Mouse (Mus musculus) stomach, embryonic 14.5 days (tissue): Measurements from ENCODE around the gene Gm15056. TPM values are rescaled to one million over a fixed set of nuclear protein-coding genes. Genes with fewer than 3 reads are reported as not detected.

ENCODE experiments used
- ATAC-seq: fragments of 200-750 bp; cut with Nextera tagmentation; 2 replicates; pipeline ENCODE4 v1.8.0; 2017; ENCODE audit warnings: low read depth, moderate TSS enrichment; ENCODE audit not compliant: insufficient number of reproducible peaks, insufficient read depth, low FRiP score
- H3K27ac ChIP-seq: fragments of 300-500 bp; sonication (generic); 2 replicates; pipeline ENCODE4 v1.5.1; 2014; ENCODE audit warnings: mild to moderate bottlenecking, low read length, moderate library complexity, mixed read lengths
- H3K27me3 ChIP-seq: fragments of 300-500 bp; sonication (generic); 2 replicates; pipeline ENCODE4 v1.6.1; 2014; ENCODE audit warnings: low read length, control low read depth, mixed read lengths; ENCODE audit not compliant: control insufficient read depth, insufficient read depth
- H3K36me3 ChIP-seq: fragments of 300-500 bp; sonication (generic); 2 replicates; pipeline ENCODE4 v1.6.1; 2014; ENCODE audit warnings: mild to moderate bottlenecking, control low read depth, low read length, moderate library complexity, mixed read lengths; ENCODE audit not compliant: control insufficient read depth, insufficient read depth
- H3K4me1 ChIP-seq: fragments of 300-500 bp; sonication (generic); 2 replicates; pipeline ENCODE4 v1.6.1; 2014; ENCODE audit warnings: low read length, control low read depth, mixed read lengths; ENCODE audit not compliant: control insufficient read depth, insufficient read depth
- H3K4me2 ChIP-seq: fragments of 300-500 bp; sonication (generic); replicated peaks from 2 replicates; pipeline ENCODE4 v1.6.1; 2014; ENCODE audit warnings: low read depth, low read length, control low read depth
- H3K4me3 ChIP-seq: fragments of 300-500 bp; sonication (generic); 2 replicates; pipeline ENCODE4 v1.5.1; 2014; ENCODE audit warnings: low read depth, low read length, control low read depth
- H3K9ac ChIP-seq: fragments of 300-500 bp; sonication (generic); replicated peaks from 2 replicates; pipeline ENCODE4 v1.6.1; 2014; ENCODE audit warnings: low read depth, mild to moderate bottlenecking, control low read depth, low read length, moderate library complexity, mixed read lengths
- H3K9me3 ChIP-seq: fragments of 300-500 bp; sonication (generic); 2 replicates; pipeline ENCODE4 v1.6.1; 2016; ENCODE audit warnings: low read depth, low read length, control low read depth; ENCODE audit not compliant: control insufficient read depth
- WGBS: fragments of 180-500 bp; shearing (Covaris S2); extraction: QIAGEN DNeasy Blood & Tissue Kit; methylation state at CpG from one replicate; pipeline ENCODE4 v1.1.7; 2014; 5-methylcytosine and 5-hydroxymethylcytosine counted together
- polyA plus RNA-seq: library from polyadenylated mRNA; unstranded; fragments of >200 nt; fragmentation: Nextera tagmentation; extraction: Ambion mirVana; gene quantifications from 2 replicates; pipeline ENCODE4 v1.2.1, GENCODE M21; 2014

Gene Gm15056
- polyA plus RNA-seq: not detected in 2 replicates

DNA sequence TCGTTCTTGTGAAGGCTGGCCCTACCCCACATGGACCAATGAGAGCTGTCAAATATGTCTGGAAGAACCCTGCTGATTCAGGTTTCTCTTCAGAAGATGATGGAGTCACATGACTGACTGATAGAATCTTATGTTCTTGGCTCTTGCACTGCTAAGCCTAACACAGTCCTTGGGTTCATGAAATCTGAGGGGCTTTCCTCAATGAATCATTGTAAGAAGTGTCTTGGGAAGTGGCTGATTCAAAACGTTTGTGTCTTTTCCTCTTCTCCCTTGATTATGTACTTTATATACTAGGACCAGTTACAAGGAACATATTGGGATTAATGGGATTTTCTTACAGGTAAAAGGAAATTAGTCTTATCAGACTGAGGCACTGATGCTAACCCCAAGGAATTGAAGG, at the start of gene Gm15056:
TSS of gene Gm15056 (minus strand) at position 101 of the 400 bp plus-strand sequence.
- Histone ChIP-seq H3K4me1 (no peaks in the 10 kb centered on the region), H3K9me3 (no peaks in the 10 kb centered on the region), H3K4me3 (no peak within 1 kb of the TSS), H3K9ac (no peak within 1 kb of the TSS), H3K27ac (no peak within 1 kb of the TSS), H3K4me2 (no peak within 1 kb of the TSS), H3K27me3 (no peaks in the 10 kb centered on the region), H3K36me3 (no peaks in the 10 kb centered on the region)
- ATAC-seq: no peak
- 49% methylated on average over 2 of the region's 2 CpGs for WGBS

DNA sequence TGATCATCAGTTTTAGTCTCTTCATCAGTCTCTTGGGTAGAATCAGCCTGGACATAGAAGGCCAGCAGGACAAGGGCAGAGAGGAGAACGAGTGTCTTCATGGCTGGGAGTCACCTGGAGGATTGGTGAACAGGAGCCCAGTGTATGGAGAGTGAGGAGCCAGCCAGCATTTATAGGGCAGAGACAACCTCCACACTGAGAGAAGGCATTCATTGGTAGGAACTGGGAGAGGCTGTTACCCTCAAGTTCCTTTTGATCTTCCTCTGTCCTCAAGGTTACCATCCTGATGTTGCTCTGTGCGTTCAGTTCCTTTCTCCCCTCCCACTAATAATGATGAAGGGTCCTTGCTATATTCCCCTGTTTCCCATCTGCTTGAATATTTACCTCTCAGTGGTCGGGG, 42.2 kb upstream of the Gm15056 start, which contains the start of gene AY761185:
TSS of gene AY761185 (minus strand) at position 101 of the 400 bp plus-strand sequence.
- no peak within 1 kb of the TSS for H3K4me3 ChIP-seq
- no peaks in the 10 kb centered on the region for H3K27me3 ChIP-seq
- no peak for ATAC-seq
- H3K9me3 ChIP-seq: no peaks in the 10 kb centered on the region; the same call in 1 of the 2 replicates
- H3K4me2 ChIP-seq: no peak within 1 kb of the TSS
- H3K9ac ChIP-seq: no peak within 1 kb of the TSS
- no peaks in the 10 kb centered on the region for H3K4me1 ChIP-seq
- 74% methylated on average over 3 of the region's 3 CpGs for WGBS
- H3K27ac ChIP-seq: no peak within 1 kb of the TSS
- no peaks in the 10 kb centered on the region for H3K36me3 ChIP-seq

DNA sequence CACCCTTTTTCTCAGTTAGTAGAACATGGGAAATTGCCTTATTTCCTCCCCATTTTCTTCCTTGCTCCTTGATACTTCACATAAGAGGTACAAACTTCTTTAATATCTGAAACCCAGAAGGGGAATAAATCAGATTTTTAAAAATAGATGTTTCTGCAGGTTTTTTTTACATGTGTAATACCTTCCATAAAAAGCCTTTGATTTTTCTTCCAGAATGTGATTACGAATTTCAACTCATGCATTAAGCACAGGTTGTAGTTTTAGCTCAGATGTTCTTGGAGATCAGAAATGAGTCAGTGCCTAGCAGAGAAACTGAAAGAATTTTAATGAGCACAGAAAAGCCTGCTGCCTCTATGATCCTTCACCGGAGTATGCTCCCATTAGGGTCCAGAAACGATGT, 19.5 kb upstream of the Gm15056 start, which contains the start of gene Gm6040:
TSS of gene Gm6040 (minus strand) at position 101 of the 400 bp plus-strand sequence.
- Histone ChIP-seq H3K27ac (no peak within 1 kb of the TSS), H3K4me1 (no peaks in the 10 kb centered on the region), H3K9me3 (no peaks in the 10 kb centered on the region; the same call in 1 of the 2 replicates), H3K9ac (no peak within 1 kb of the TSS), H3K27me3 (no peaks in the 10 kb centered on the region), H3K36me3 (no peaks in the 10 kb centered on the region), H3K4me3 (no peak within 1 kb of the TSS), H3K4me2 (no peak within 1 kb of the TSS)
- WGBS: 73% methylated on average over 3 of the region's 3 CpGs
- ATAC-seq: no peak

DNA sequence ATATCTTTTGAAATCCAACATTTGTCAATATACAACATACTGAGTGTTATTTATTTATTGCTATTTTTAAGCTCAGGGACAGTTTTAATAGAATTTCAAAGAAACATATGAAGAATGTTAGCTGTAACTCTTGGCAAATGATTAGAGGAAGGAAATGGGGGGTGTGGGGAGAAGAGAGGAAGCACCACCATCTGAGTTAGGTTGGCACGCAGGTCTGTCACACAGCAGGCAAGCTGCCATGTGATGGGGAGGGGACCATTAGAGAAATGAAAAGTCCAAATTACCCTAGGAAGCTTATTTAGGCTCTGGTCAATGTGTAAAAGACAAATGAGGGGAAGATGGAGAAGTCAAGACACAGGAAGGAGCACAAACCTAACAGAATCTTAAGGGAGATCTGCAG, 9.9 kb upstream of the Gm15056 start:
- no peaks in the 10 kb centered on the region for H3K27me3 ChIP-seq
- H3K4me1 ChIP-seq: no peaks in the 10 kb centered on the region
- no peak overlapping the region for H3K4me2 ChIP-seq
- no peak for ATAC-seq
- H3K27ac ChIP-seq: no peak overlapping the region
- no peaks in the 10 kb centered on the region for H3K36me3 ChIP-seq
- no peak overlapping the region for H3K4me3 ChIP-seq
- H3K9me3 ChIP-seq: no peaks in the 10 kb centered on the region
- 83% methylated on average over 1 of the region's 1 CpGs for WGBS
- no peak overlapping the region for H3K9ac ChIP-seq

DNA sequence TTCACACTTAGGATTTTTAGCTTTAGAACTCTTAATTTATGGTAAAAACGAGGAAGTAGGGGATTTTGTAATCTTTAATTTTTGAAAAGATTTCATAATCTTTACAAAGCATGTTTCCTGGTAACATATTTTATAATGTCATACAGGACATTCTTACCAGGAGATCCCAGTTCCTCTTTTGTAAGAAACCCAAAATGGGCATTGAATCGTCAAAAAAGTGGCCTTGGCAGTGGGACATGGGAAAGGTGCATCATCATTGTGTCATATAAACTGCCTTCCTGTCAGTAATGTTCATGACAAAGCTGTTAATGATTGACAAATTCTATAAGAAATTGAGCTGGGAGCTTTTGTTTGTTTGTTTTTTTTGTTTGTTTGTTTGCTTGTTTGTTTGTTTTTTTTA, 5.8 kb upstream of the Gm15056 start:
- Histone ChIP-seq H3K4me3 (no peak overlapping the region), H3K27me3 (no peaks in the 10 kb centered on the region), H3K4me1 (no peaks in the 10 kb centered on the region), H3K27ac (no peak overlapping the region), H3K4me2 (no peak overlapping the region), H3K36me3 (no peaks in the 10 kb centered on the region), H3K9ac (no peak overlapping the region), H3K9me3 (no peaks in the 10 kb centered on the region)
- 71% methylated on average over 2 of the region's 2 CpGs for WGBS
- no peak for ATAC-seq

DNA sequence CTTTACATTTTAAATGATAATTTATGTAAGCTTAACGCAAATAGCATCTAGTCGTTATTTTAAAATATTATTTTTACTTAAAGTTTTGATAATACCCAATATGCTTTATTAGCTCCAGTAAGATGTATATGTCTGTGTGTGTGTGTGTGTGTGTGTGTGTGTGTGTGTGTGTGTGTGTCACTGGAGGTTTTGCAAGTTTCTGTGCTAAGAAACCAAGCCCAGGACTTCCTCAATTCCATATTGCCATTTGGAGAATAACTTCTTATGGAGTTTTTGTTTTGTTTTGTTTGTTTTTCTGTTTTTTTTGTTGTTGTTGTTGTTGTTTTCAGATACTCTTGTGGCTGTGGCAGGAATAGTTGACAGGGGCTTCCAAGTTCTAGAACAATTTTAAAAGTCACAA, 4.7 kb upstream of the Gm15056 start:
- H3K9me3 ChIP-seq: no peaks in the 10 kb centered on the region
- no peak overlapping the region for H3K4me3 ChIP-seq
- H3K4me1 ChIP-seq: no peaks in the 10 kb centered on the region
- no peak overlapping the region for H3K27ac ChIP-seq
- no peak overlapping the region for H3K9ac ChIP-seq
- H3K27me3 ChIP-seq: no peaks in the 10 kb centered on the region
- ATAC-seq: no peak
- no peaks in the 10 kb centered on the region for H3K36me3 ChIP-seq
- H3K4me2 ChIP-seq: no peak overlapping the region
- WGBS: 85% methylated on average over 2 of the region's 2 CpGs

DNA sequence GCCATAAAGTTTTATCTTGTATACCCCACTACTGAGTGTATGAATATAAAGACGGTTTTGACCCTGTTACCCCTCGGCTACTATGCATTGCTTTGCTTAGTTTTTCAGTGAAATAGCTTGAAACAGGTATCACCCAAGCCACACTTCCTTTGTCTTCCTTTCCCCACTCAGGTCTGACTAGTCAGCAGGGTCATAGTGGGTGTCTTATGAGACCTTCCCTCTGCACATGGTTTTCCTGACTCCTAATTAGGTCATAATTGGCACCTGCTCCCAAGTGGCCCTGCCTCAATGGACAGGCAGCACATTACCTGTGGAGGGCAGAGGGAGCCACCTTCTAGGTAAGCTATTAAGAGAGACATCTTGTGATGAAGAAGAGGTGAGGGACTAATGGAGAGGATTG, 10.1 kb downstream of the Gm15056 start, which contains the start of gene Defb33:
TSS of gene Defb33 (plus strand) at position 301 of the 400 bp plus-strand sequence.
- Histone ChIP-seq H3K9ac (no peak within 1 kb of the TSS), H3K27me3 (no peaks in the 10 kb centered on the region), H3K36me3 (no peaks in the 10 kb centered on the region), H3K27ac (no peak within 1 kb of the TSS), H3K4me3 (no peak within 1 kb of the TSS), H3K4me1 (no peaks in the 10 kb centered on the region), H3K4me2 (no peak within 1 kb of the TSS), H3K9me3 (no peaks in the 10 kb centered on the region)
- WGBS: 90% methylated on average over 2 of the region's 2 CpGs
- ATAC-seq: no peak

DNA sequence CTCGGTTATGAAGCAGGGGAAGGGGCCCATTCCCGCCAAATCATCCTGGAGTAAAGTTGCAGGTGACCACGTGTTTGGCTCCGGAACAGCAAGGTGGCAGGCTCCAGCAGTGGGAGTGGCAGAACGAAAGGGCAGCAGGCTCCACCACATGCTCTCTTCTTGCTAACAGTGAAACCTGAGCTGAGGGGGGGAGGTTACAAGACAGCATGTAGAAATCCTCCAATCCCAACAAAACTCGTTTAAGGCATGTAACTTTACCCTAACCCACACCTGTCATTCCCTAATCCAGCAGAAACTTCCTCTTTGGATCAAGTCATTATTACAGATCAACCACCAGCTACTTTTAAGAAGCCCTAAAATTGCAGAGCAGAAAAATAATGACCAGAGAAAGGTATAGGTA, 27.8 kb downstream of the Gm15056 start:
- H3K4me2 ChIP-seq: no peak overlapping the region
- ATAC-seq: no peak
- H3K9ac ChIP-seq: no peak overlapping the region
- WGBS: 25% methylated on average over 6 of the region's 6 CpGs
- no peaks in the 10 kb centered on the region for H3K9me3 ChIP-seq
- H3K27ac ChIP-seq: no peak overlapping the region
- no peak overlapping the region for H3K4me3 ChIP-seq
- no peaks in the 10 kb centered on the region for H3K27me3 ChIP-seq
- no peaks in the 10 kb centered on the region for H3K4me1 ChIP-seq
- H3K36me3 ChIP-seq: no peaks in the 10 kb centered on the region
